Mouse (Mus musculus) right cerebral cortex, postnatal 36 days (tissue): ENCODE measurements around the gene Rad9a.

ENCODE experiments used
- DNase-seq, 2 experiments: peaks; one replicate each; pipeline ENCODE4 v3.0.0; 2022; ENCODE audit warnings: low spot score in 2 of 2, mixed read lengths in 1 of 2

Gene Rad9a

GRCm38 (mm10) chr19:4193129-4193528, 8.3 kb downstream of the Rad9a start:
- no peak for DNase-seq

GRCm38 (mm10) chr19:4192251-4192985, 9.0 kb downstream of the Rad9a start:
- DNase-seq = no peak

- peak; percentile 84 to 86 for DNase-seq
These were observed 9.8 kb downstream of the Rad9a start, which contains the start of gene Ppp1ca for GRCm38 (mm10) chr19:4191528-4192250. TSS of gene Ppp1ca (plus strand) at chr19:4192065.

GRCm38 (mm10) chr19:4190831-4191334, 10.6 kb downstream of the Rad9a start, which contains the start of gene Tbc1d10c:
TSS of gene Tbc1d10c (minus strand) at chr19:4191284.
- no peak for DNase-seq

- DNase-seq = no peak
These were observed 12.3 kb downstream of the Rad9a start for GRCm38 (mm10) chr19:4189051-4189620.

- DNase-seq = no peak
These were observed 14.2 kb downstream of the Rad9a start for GRCm38 (mm10) chr19:4187303-4187702.

GRCm38 (mm10) chr19:4184976-4185975, 16.2 kb downstream of the Rad9a start:
- DNase-seq = no peak

GRCm38 (mm10) chr19:4183689-4184088, 17.8 kb downstream of the Rad9a start:
- no peak for DNase-seq

- peak; percentile 75 to 84 for DNase-seq
These were observed 19.6 kb downstream of the Rad9a start for GRCm38 (mm10) chr19:4181892-4182291.

GRCm38 (mm10) chr19:4180411-4180810, 21.1 kb downstream of the Rad9a start:
- no peak for DNase-seq

- no peak for DNase-seq
These were observed 26.0 kb downstream of the Rad9a start, which contains the start of gene Carns1 for GRCm38 (mm10) chr19:4175368-4175947. TSS of gene Carns1 (minus strand) at chr19:4175479.

- DNase-seq = no peak
These were observed 28.5 kb downstream of the Rad9a start for GRCm38 (mm10) chr19:4172925-4173324.

- no peak for DNase-seq
These were observed 29.8 kb downstream of the Rad9a start for GRCm38 (mm10) chr19:4171393-4172290.

GRCm38 (mm10) chr19:4170723-4171392, 30.6 kb downstream of the Rad9a start:
- no peak for DNase-seq

- DNase-seq = no peak
These were observed 31.7 kb downstream of the Rad9a start for GRCm38 (mm10) chr19:4169810-4170209.

- DNase-seq = peak; percentile 98 to 99
These were observed 32.1 kb downstream of the Rad9a start for GRCm38 (mm10) chr19:4169378-4169784.

- no peak for DNase-seq
These were observed 34.6 kb downstream of the Rad9a start for GRCm38 (mm10) chr19:4166678-4167476.

- no peak for DNase-seq
These were observed 36.7 kb downstream of the Rad9a start for GRCm38 (mm10) chr19:4164721-4165120.
